Mouse (Mus musculus): ENCODE data around the gene Gm20388.
A peak's percentile ranks its signal among the peaks of the same experiment; 100 is the strongest.

The Gm20388 gene

GRCm38 (mm10) chr8:122330446-122331133 is 2419.9 kb downstream of the Gm20388 start:
- no peak for DNase-seq (ENCODE audit: low spot score)

DNA sequence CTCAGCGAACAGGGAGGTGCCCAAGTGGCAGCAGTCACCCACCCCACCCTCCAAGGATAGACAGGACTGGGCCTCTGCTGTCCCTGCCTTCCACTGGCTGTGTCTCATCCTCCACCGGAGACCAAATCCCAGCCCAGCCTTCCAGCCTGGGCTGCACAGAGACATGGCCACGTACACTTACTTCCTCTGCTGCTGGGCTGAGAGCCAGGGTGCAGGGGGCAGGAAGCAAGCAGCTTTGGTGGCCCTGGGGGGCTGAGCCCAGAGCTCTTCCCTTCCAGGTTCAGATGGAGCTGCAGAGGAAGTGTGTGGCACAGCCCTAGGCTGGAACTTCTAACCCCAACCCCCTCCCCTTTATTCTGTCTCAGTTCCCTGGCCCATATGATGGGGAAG is 2420.5 kb downstream of the Gm20388 start:
- DNase-seq (ENCODE audit: low spot score) = no peak

- peak; percentile 92 for DNase-seq (ENCODE audit: low spot score)
These were observed 2422.3 kb downstream of the Gm20388 start for GRCm38 (mm10) chr8:122332753-122333506.

GRCm38 (mm10) chr8:122333531-122333930 is 2422.9 kb downstream of the Gm20388 start:
- DNase-seq (ENCODE audit: low spot score) = no peak

DNA sequence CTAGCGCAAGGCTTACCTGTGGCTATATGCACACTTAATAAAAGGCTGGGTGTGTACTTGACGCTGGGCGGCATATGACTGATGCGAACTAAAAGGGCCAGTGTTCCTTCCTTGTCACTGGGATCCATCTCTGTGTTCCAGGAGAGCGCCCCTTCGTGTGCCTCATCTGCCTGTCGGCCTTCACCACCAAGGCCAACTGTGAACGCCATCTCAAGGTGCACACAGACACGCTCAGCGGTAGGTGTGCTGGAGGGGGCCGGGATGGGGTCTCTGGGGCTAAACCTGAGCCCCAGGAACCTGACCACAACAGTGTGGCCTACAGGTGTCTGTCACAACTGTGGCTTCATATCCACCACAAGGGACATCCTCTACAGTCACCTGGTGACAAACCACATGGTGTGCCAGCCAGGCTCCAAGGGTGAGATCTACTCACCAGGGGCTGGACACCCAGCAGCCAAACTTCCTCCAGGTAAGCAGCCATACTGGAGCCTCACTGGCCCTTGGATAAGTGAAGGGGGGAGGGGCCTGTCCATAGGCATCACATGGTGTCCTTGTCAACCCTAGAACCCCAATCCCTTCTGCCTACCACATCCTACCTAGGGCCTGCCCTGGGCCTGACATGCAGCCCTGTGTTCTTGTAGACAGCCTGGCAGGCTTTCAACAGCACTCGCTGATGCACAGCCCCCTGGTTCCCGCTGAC is 2424.3 kb downstream of the Gm20388 start:
- no peak for DNase-seq (ENCODE audit: low spot score)

DNA sequence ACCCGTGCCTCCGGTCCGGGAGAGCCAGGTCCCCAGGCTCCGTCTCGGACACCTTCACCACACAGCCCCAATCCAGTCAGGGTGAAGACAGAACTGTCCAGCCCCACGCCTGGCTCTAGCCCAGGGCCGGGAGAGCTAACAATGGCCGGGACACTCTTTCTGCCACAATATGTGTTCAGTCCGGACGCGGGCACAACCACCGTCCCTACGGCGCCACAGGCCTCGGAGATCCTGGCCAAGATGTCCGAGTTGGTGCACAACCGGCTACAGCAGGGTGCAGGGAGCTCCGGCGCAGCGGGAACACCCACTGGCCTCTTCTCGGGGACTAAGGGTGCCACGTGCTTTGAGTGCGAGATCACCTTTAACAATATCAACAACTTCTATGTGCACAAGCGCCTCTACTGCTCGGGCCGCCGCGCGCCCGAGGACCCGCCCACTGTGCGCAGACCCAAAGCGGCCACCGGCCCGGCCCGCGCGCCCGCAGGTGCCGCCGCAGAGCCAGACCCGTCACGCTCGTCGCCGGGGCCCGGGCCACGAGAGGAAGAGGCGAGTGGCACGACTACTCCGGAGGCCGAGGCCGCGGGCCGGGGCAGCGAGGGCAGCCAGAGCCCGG is 2425.1 kb downstream of the Gm20388 start:
- no peak for DNase-seq (ENCODE audit: low spot score)

DNA sequence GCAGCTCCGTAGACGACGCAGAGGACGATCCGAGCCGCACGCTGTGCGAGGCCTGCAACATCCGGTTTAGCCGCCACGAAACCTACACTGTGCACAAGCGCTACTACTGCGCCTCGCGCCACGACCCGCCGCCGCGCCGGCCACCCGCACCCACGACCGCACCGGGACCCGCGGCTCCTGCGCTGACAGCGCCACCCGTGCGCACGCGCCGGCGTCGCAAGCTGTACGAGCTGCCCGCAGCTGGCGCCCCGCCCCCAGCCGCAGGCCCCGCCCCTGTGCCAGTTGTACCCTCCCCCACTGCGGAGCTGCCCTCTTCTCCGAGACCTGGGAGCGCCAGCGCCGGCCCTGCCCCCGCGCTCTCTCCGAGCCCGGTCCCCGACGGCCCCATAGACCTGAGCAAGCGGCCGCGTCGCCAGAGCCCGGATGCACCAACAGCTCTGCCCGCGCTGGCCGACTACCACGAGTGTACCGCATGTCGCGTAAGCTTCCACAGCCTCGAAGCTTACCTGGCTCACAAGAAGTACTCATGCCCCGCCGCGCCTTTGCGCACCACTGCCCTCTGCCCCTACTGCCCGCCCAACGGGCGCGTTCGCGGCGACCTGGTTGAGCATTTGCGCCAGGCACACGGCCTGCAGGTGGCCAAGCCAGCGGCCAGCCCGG is 2425.7 kb downstream of the Gm20388 start:
- DNase-seq (ENCODE audit: low spot score) = no peak

DNA sequence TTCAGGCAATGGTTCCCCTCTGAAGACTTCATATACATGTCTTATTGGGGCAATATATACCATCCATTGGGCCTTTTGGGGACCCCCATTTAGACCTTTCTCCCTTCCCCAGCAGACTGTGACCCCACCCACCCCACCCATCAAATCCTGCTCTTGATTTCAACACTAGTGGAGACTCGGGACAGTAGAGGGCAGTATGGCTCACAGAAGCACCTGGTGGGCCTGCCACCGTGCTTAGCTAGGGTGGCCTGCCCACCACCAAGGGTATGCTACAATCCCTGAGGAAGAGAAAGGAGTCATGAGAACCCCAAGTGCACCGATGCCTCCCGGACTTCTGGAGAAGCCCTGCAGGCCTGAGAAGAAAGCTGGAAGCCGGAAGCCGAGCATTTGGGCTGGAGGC is 2428.2 kb downstream of the Gm20388 start:
- DNase-seq (ENCODE audit: low spot score) = no peak

- no peak for DNase-seq (ENCODE audit: low spot score)
These were observed 2430.1 kb downstream of the Gm20388 start for GRCm38 (mm10) chr8:122340761-122341160.

DNA sequence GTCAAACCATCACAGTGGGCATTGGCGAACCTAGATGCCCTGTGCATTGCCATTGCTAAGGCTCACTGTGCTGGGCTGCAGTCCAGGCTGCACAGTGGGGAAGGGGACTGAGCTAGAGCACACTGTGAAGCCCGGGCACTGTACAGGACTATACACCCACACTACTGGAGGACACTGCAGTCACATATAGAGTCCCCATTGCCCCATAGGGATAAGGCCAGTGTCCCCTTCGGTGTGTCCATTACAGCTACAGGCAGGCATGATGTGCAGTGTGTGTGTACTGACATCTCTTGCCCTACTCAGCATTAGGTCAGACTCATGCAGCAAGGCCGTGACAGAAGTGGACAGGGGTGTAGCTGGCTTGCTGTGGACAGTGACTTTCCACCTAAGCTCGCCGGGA is 2431.1 kb downstream of the Gm20388 start:
- no peak for DNase-seq (ENCODE audit: low spot score)

DNA sequence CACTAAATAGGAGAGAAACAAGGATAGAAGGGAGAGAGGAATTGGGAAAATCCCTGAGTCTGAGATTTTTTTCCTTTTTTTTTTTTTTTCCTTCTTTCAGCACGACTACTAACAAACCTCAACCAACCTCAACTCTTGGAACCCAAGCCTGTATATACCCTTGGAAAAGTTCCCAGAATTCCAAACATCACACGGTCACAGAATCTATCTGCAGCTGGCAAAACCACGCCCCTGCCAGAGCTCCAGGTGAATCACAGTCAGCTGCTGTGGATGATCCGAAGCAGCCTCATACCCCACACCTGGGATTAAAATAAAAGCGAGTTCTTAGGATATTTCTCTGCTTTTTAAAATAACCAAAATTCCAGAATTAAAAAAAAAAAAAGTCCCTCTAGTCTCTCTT is 2431.7 kb downstream of the Gm20388 start:
- DNase-seq (ENCODE audit: low spot score) = peak; percentile 84

GRCm38 (mm10) chr8:122342806-122343209 is 2432.2 kb downstream of the Gm20388 start:
- DNase-seq (ENCODE audit: low spot score) = peak; percentile 80

- no peak for DNase-seq (ENCODE audit: low spot score)
These were observed 2432.7 kb downstream of the Gm20388 start for GRCm38 (mm10) chr8:122343341-122343740.

GRCm38 (mm10) chr8:122343758-122344157 is 2433.1 kb downstream of the Gm20388 start:
- DNase-seq (ENCODE audit: low spot score) = peak; percentile 86

DNA sequence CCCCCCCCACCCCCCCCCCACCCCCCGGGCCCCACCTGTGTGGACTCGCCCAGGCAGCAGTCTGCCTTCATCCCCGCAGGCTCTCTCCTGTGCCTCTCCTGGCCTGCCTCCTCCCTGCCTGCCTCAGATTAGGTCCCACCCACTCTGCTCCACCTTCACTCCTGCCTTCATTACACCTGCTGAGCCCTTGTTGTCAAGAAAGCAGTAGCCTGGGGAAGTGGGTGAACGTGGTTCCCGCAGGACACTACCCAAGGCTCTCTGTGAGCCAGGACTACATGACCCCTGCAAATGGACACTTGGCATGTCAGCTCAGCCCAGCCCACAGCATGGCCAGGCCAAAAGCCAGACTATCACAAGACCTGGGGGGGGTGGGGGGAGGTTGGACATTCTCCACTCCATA is 2433.6 kb downstream of the Gm20388 start:
- peak; percentile 44 for DNase-seq (ENCODE audit: low spot score)

DNA sequence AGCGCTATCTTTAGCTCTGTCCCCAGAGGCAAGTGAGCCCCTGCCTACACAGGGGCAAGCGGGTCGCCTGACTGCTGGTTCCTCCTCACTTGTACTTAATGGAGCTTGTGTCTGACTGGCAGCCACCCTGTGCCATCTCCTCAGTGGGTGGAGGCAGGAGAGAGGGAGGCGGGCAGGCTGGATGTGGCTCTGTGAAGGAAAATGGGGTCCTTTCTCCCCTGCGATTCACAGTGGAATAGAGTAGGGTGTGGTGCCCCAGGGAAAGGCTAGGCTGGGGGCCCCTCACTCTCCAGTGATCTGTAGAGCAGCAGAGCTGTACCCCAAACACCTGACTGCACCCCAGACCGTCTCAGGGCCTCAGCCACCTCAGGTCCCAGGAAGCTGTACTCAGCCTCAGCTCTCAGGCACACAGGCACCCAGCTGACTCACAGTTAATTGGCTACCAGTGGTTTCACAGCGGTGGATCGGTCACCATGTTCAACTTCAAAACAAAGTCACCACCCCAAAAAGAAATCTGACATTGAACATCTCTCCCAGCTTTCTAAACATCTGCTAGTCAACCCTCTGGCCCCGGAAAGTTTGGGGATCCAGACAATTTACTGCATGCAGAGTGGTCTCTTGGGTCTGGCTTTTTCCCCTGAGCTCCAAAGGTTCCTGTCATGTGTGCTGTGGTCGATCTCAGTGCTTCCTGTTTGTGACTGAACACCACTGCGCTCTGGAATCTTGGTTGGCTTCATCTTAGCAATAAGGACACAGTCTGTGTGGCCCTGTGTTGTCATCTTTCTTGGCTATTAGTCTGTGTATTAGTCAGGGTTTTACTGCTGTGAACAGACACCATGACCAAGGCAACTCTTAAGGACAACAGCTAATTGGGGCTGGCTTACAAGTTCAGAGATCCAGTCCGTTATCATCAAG is 2434.8 kb downstream of the Gm20388 start:
- DNase-seq (ENCODE audit: low spot score) = no peak

GRCm38 (mm10) chr8:122347811-122348552 is 2437.3 kb downstream of the Gm20388 start:
- peak; percentile 93 for DNase-seq (ENCODE audit: low spot score)

DNA sequence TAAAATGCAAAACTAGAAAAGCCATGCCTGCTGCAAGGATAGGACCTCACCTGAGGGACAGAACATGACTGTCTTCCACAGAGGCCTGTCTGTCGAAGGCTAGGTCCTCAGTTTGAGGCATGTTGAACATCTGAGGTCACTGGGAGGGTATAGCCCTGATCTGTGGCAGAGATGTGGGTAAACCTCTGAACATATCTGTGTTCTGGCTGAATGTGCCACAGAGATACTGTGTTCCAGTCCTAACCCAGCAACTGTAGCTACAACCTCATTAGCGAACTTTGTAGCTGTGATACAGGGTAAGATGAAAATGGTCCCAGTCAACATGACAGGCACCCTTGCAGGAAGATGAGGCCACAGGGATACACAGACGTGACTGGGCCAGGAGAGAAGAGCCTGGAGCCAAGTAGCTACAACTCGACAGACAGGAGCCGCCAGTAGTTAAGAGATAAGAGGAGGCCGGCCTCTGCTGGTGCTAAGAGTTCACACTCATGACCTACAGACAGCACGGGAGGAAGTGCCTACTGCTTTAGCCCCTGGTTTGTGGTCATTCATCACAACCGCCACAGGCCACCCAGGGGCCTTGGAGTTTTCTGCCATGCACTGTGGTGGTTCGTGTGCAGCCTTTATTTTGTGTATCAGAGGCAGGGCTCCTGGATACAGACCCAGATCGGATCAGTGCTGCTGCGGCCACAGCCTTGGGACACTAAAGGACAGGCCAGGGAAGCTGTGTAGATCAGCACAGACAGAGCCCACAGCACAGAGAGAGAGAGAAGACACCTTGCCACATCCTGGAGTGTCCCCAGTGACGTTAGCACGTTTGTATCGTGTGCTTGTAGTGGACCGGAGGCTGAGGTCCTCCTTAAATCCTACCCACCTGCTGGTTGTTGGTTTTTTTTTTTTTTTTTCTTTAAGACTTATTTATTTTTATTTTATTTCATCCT is 2439.0 kb downstream of the Gm20388 start:
- DNase-seq (ENCODE audit: low spot score) = no peak

Data from MN1 (cell line).